Mouse (Mus musculus) myocyte (in vitro differentiated cells): Measurements from ENCODE around the gene 2610042L04Rik. TPM values are rescaled to one million over a fixed set of nuclear protein-coding genes. Genes with fewer than 3 reads are reported as not detected.
"Not testable (repeated sequence)": the region's sequence is repeated elsewhere in the genome, so short reads cannot be mapped to it uniquely, and the experiment has no call there.

Experiments
- H3K27me3 ChIP-seq: one replicate; pipeline ENCODE4 v1.6.1; 2011; ENCODE audit not compliant: control insufficient read depth, insufficient read depth, insufficient read length
- H3K36me3 ChIP-seq: one replicate; pipeline ENCODE4 v1.6.1; 2011; ENCODE audit not compliant: control insufficient read depth, insufficient read depth
- H3K4me2 ChIP-seq: one replicate; pipeline ENCODE4 v1.6.1; 2011; ENCODE audit warnings: low read depth, control low read depth
- H3K4me3 ChIP-seq: one replicate; pipeline ENCODE4 v1.5.1; 2011; ENCODE audit warnings: mild to moderate bottlenecking, control low read depth, moderate library complexity
- H3K79me2 ChIP-seq: one replicate; pipeline ENCODE4 v1.6.1; 2011; ENCODE audit not compliant: control insufficient read depth, insufficient read depth
- H3ac ChIP-seq: one replicate; pipeline ENCODE4 v1.6.1; 2011; ENCODE audit not compliant: control insufficient read depth, insufficient read length
- polyA plus RNA-seq: library from polyadenylated mRNA; unstranded; fragments of >200 nt; fragmentation: generic; extraction: Trizol; gene quantifications from one replicate; pipeline ENCODE4 v1.2.1, GENCODE M21; 2012; ENCODE audit warnings: missing spikeins

The 2610042L04Rik gene
- not detected for polyA plus RNA-seq

GRCm38 (mm10) chr14:4334476-4335080 is at the start of gene 2610042L04Rik:
Gene 2610042L04Rik (plus strand): TSS chr14:4334763.
- not testable (repeated sequence) for H3K36me3 ChIP-seq, H3K79me2 ChIP-seq, H3ac ChIP-seq, H3K27me3 ChIP-seq, H3K4me3 ChIP-seq, H3K4me2 ChIP-seq

DNA sequence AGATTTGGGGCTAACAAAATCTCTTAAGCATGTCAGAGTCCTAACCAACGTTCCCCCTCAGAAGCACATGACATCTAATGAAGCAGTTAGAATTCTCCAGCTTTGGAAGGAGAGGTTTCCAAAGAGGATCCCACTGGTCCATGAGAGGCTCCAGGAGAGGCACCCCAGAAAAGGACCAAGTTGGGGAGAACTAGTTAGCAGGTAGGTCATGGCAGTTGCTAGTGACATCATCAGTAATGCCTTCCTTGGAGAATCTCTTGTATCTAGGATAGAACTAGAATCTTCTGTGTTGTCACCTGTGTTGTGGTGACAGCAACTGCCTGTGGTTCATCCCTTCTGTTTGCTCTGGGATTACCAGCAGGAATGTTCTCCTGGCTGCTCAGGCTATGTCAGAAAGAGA is 17.6 kb upstream of the 2610042L04Rik start, which contains the start of gene Gm3149:
Gm3149 (plus strand) TSS at position 301 of the 400 bp plus-strand sequence.
- H3K4me3 ChIP-seq, H3K36me3 ChIP-seq, H3K27me3 ChIP-seq, H3K4me2 ChIP-seq, H3K79me2 ChIP-seq, H3ac ChIP-seq: not testable (repeated sequence)

DNA sequence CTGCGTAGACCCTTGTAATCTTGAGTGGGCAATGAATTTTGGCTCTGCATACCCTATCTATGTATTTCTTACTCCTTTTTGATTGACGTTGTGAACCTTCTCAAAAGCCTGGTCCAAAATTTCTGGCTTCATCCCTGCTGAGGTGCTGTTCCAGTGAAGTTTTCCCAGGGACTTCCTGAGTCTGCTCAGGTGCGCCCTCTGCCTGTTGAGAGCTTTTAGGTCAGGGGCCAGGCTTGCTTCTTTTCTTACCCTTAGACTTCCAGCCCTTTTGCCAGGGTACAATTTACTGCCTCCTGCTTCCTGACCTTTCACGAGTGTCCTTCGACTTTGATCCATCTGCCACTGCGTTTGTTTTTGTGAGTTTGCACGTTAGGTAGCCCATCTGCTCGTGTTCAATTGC is 943 bp downstream of the 2610042L04Rik start:
- not testable (repeated sequence) for H3K4me2 ChIP-seq, H3K4me3 ChIP-seq, H3K27me3 ChIP-seq, H3K36me3 ChIP-seq, H3K79me2 ChIP-seq, H3ac ChIP-seq

GRCm38 (mm10) chr14:4368991-4369390 is 34.4 kb downstream of the 2610042L04Rik start:
- not testable (repeated sequence) for H3ac ChIP-seq, H3K27me3 ChIP-seq

DNA sequence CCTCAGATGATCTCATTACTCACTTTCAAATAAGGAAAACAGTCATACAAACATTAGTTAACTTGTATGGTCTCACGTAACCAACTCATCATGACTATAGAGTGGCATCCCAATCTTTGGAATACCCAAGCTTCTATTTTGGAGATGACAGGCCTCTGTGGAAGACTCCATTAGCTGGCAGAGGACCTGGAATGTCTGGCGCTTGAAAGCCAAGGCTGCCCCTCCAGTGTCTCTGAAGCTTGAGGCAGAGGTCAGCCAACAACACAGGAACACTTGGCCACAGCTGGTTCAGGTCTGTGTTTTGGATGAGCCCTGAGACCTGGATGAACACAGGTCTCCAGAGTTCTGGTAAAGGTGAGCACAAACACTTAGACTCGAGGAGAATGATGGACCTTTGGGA is 35.1 kb downstream of the 2610042L04Rik start:
- not testable (repeated sequence) for H3K79me2 ChIP-seq, H3K27me3 ChIP-seq, H3K4me3 ChIP-seq, H3K4me2 ChIP-seq, H3K36me3 ChIP-seq, H3ac ChIP-seq

More at GRCm38 (mm10) chr14:4368991-4369390, 34.4 kb downstream of the 2610042L04Rik start:
- H3K4me3 ChIP-seq, H3K36me3 ChIP-seq, H3K4me2 ChIP-seq, H3K79me2 ChIP-seq: not testable (repeated sequence)

DNA sequence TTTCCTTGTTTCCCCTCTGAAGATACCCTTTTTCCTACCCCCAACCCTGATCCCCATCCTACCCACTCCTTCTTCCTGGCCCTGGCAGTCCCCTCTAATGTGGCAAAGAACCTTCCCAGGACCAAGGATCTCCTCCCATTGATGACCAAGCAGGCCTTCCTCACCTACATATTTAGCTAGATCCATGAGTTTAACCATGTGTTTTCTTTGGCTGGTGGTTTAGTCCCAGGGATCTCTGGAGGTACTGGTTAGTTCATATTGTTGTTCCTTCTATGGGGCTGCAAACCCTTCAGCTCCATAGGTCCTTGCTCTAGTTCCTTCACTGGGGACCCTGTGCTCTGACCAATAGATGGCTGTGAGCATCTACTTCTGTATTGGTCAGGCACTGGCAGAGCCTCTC is 43.3 kb downstream of the 2610042L04Rik start:
- not testable (repeated sequence) for H3K27me3 ChIP-seq, H3ac ChIP-seq, H3K79me2 ChIP-seq, H3K36me3 ChIP-seq, H3K4me3 ChIP-seq, H3K4me2 ChIP-seq

GRCm38 (mm10) chr14:4385606-4386005 is 51.0 kb downstream of the 2610042L04Rik start:
- not testable (repeated sequence) for H3K4me2 ChIP-seq, H3K36me3 ChIP-seq, H3ac ChIP-seq, H3K79me2 ChIP-seq, H3K27me3 ChIP-seq, H3K4me3 ChIP-seq

DNA sequence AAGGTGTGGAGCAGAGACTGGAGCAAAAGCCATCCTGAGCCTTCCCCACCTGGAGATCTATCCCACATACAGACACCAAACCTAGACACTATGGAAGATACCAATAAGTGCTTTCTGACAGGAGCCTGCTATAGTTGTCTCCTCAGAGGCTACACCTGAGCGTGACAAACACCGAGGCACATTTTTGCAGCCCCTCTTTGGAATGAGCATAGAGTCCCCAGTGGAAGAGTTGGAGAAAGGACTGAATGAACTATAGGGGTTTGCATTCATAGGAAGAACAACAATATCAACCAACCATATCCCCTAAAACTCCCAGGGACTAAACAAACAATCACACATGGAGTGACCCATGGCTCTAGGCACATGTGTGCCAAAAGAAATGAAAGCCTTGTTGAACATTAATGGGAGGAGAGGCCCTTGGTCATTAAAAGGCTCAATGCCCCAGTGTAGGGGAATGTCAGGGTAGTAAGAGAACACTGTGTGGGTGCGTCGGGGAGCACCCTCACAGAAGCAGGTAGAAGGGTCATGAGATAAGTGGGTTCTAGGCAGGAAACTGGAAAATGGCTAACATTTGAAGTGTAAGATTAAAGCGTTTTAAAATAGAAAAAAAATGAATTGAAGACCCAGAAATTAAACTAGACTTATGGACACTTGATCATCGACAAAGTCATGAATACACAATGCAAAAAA is 58.4 kb downstream of the 2610042L04Rik start:
- H3ac ChIP-seq, H3K27me3 ChIP-seq, H3K4me3 ChIP-seq, H3K36me3 ChIP-seq, H3K4me2 ChIP-seq, H3K79me2 ChIP-seq: not testable (repeated sequence)

- not testable (repeated sequence) for H3K79me2 ChIP-seq, H3K4me2 ChIP-seq, H3K27me3 ChIP-seq, H3ac ChIP-seq, H3K4me3 ChIP-seq, H3K36me3 ChIP-seq
Observed at GRCm38 (mm10) chr14:4397226-4397625, 62.7 kb downstream of the 2610042L04Rik start, which contains the start of gene Gm3159. Gene Gm3159 (plus strand): TSS chr14:4397526.

GRCm38 (mm10) chr14:4398624-4399023 is 64.1 kb downstream of the 2610042L04Rik start:
- not testable (repeated sequence) for H3K4me3 ChIP-seq, H3K4me2 ChIP-seq, H3K36me3 ChIP-seq, H3K27me3 ChIP-seq, H3ac ChIP-seq, H3K79me2 ChIP-seq

- H3K27me3 ChIP-seq, H3K4me3 ChIP-seq, H3K36me3 ChIP-seq, H3K4me2 ChIP-seq, H3ac ChIP-seq, H3K79me2 ChIP-seq: not testable (repeated sequence)
Observed at GRCm38 (mm10) chr14:4400115-4400789, 65.7 kb downstream of the 2610042L04Rik start.

- not testable (repeated sequence) for H3K79me2 ChIP-seq, H3K4me3 ChIP-seq, H3K36me3 ChIP-seq, H3ac ChIP-seq, H3K4me2 ChIP-seq, H3K27me3 ChIP-seq
Observed at GRCm38 (mm10) chr14:4401245-4401644, 66.7 kb downstream of the 2610042L04Rik start.
